In the genomic region with DNA sequence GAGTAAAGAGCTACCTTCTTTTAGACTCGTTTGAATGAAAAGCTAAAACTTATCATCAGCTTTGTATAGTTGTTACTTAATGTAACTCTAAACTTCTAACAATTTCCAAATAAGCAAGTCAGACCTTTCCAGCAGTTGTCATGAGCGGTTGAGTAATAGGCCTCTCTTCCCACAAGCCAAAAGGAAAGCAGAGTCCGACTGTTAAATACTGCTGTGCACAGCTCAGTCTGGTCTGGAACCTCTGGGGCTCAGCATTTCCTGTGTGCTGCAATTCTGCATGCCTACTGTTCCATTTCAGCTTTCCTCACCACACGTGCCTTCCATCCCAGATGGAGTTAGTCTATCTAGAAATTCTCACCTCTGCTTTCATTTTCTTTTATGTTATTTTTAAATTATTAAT, we compare ENCODE assay signal across 26 mouse cellular contexts. TPM values are rescaled to one million over a fixed set of nuclear protein-coding genes. Genes with fewer than 3 reads are reported as not detected.
DNase-seq lines count a peak whose midpoint lies in the region; ATAC-seq lines count a peak whose summit lies in the region.
"Had no signal": no experiment of that assay in that cellular context is flagged by ENCODE, and none has a peak within 500 bp of the region (broad histone marks: within the 10 kb centered on the region; RNA-seq: fewer than 3 reads in every experiment).

No protein-coding gene starts in this region.

- peak; percentile 98 for ATAC-seq in granulocyte monocyte progenitor cell, adult 5-6 weeks (replicated peaks; ENCODE audit: poor library complexity, severe bottlenecking)
- ATAC-seq: forebrain, embryonic 14.5 days; inflammation-experienced regulatory T-cells, adult 6 months; midbrain, embryonic 15.5 days had no signal

- H3K9me3 ChIP-seq in heart, embryonic 10.5 days, result no peaks in the 10 kb centered on the region
- H3K9me3 ChIP-seq: heart, embryonic 12.5 days; hindbrain, embryonic 13.5 days; liver, embryonic 13.5 days; midbrain, embryonic 15.5 days; neural tube, embryonic 13.5 days; stomach, embryonic 15.5 days had no signal

- no peaks in the 10 kb centered on the region for H3K27me3 ChIP-seq in heart, embryonic 10.5 days (ENCODE audit: insufficient read depth, poor library complexity, severe bottlenecking)
- H3K27me3 ChIP-seq: heart, embryonic 12.5 days; hindbrain, embryonic 13.5 days; liver, embryonic 13.5 days; midbrain, embryonic 15.5 days; neural tube, embryonic 13.5 days; stomach, embryonic 15.5 days had no signal

- 84% methylated on average over 4 of the region's 4 CpGs for WGBS in heart, embryonic 10.5 days

- no peak overlapping the region for H3K4me3 ChIP-seq in heart, embryonic 10.5 days
- H3K4me3 ChIP-seq: heart, embryonic 12.5 days; hindbrain, embryonic 13.5 days; liver, embryonic 13.5 days; midbrain, embryonic 15.5 days; myocyte; neural tube, embryonic 13.5 days; stomach, embryonic 15.5 days had no signal

- 0 out of 2 replicates have a peak, but pooled peaks cover 5% of the 10 kb centered on the region for H3K4me1 ChIP-seq in heart, embryonic 10.5 days
- H3K4me1 ChIP-seq: hindbrain, embryonic 13.5 days; liver, embryonic 13.5 days; midbrain, embryonic 15.5 days; stomach, embryonic 15.5 days had no signal

- DNase-seq in heart, adult 9 months (ENCODE audit: low spot score in 2 of 2), result peak; percentile 28 to 40
- no peak for DNase-seq in heart, embryonic 10.5 days (ENCODE audit: low spot score)
- DNase-seq in lung, postnatal 36 days, result peak; percentile 7
- DNase-seq in lung, postnatal 4 days, result no peak
- no peak for DNase-seq in right cerebral cortex, postnatal 10 days (ENCODE audit: low spot score in 2 of 2)
- DNase-seq in kidney, adult 8-10 months, result no peak
- DNase-seq: adrenal gland, postnatal 25 days; cerebellum, adult 9-10 months; gastrocnemius, postnatal 10 days; heart, postnatal 10 days; kidney, adult 9 months; kidney, postnatal 4 days; layer of hippocampus, adult 9-11 months; liver, embryonic 13.5 days; lung, adult 2 months; retina, postnatal 1 day; thymus, postnatal 25 days had no signal

- peaks cover 28% of the 10 kb centered on the region for H3K36me3 ChIP-seq in heart, embryonic 10.5 days
- H3K36me3 ChIP-seq: midbrain, embryonic 15.5 days; stomach, embryonic 15.5 days had no signal

- H3K27ac ChIP-seq in heart, embryonic 10.5 days, result no peak overlapping the region
- H3K27ac ChIP-seq: hindbrain, embryonic 13.5 days; liver, embryonic 13.5 days; midbrain, embryonic 15.5 days; neural tube, embryonic 13.5 days; stomach, embryonic 15.5 days had no signal

RNA-seq across cellular contexts. Expression of gene Eps15, which starts 56.7 kb away (rescaled TPM):
- 32.6 and 37.3 TPM in 2 replicates for polyA plus RNA-seq in heart, embryonic 10.5 days (2016; fragmentation: Nextera tagmentation; extraction: Ambion mirVana)
- 48.3 and 49.2 TPM in 2 replicates for total RNA-seq in granulocyte monocyte progenitor cell, adult 5-6 weeks (2014; fragmentation: Nextera tagmentation)
- 28.3 and 35.2 TPM in 2 replicates for total RNA-seq in granulocyte monocyte progenitor cell, adult 5-6 weeks (2017)

Comparison
In these comparisons a context has a peak if more than half of its experiments do, and no peak if none do; other contexts are left out.
1. DNase-seq: peak in heart, adult 9 months (2 of 2) and lung, postnatal 36 days (single experiment); none in heart, embryonic 10.5 days (single experiment), lung, postnatal 4 days (0 of 2), right cerebral cortex, postnatal 10 days (0 of 2) and kidney, adult 8-10 months (0 of 2).